8 mouse cellular contexts compared by ENCODE assay signal in the genomic region with DNA sequence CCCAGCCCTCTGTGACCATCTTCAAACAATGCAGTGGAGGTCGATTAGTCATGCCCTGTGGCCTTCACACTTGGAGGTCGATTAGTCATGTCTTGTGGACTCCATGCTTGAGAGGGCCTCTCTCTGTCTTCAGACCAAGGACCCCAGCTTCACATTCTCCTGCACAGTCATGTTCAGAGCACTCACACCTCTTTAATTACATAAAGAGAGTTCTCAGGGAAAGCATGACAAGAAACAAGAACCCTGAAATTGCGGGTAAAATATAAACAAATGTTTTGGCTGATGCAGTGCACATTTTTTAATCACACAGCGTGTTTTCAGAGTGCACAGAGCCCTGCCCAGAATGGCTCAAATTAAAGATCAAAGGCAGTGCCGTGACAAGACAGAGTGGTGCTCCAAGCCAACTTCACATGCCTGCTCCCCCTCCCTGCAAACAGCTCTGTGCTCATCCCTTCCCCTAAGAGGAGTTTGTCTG.
A peak's percentile ranks its signal among the peaks of the same experiment; 100 is the strongest.
DNase-seq lines count a peak whose midpoint lies in the region; ATAC-seq lines count a peak whose summit lies in the region.

No protein-coding gene starts in this region.

- no peak overlapping the region for H3K9ac ChIP-seq in heart, embryonic 13.5 days
- H3K9ac ChIP-seq in hindbrain, embryonic 15.5 days = no peak overlapping the region
- H3K9ac ChIP-seq in midbrain, embryonic 15.5 days = no peak overlapping the region

- H3K9me3 ChIP-seq in heart, embryonic 13.5 days = no peaks in the 10 kb centered on the region
- H3K9me3 ChIP-seq in hindbrain, embryonic 15.5 days = no peaks in the 10 kb centered on the region
- H3K9me3 ChIP-seq in midbrain, embryonic 15.5 days = no peaks in the 10 kb centered on the region

- H3K4me3 ChIP-seq in heart, embryonic 13.5 days = no peak overlapping the region
- H3K4me3 ChIP-seq in hindbrain, embryonic 15.5 days = no peak overlapping the region
- no peak overlapping the region for H3K4me3 ChIP-seq in midbrain, embryonic 15.5 days

- 28% methylated on average over 5 of the region's 5 CpGs for WGBS in heart, embryonic 13.5 days
- WGBS in hindbrain, embryonic 15.5 days = 9% methylated on average over 5 of the region's 5 CpGs
- WGBS in midbrain, embryonic 15.5 days = 19% methylated on average over 5 of the region's 5 CpGs

- H3K36me3 ChIP-seq in heart, embryonic 13.5 days = no peaks in the 10 kb centered on the region
- no peaks in the 10 kb centered on the region for H3K36me3 ChIP-seq in hindbrain, embryonic 15.5 days
- H3K36me3 ChIP-seq in midbrain, embryonic 15.5 days (replicated peaks) = no peaks in the 10 kb centered on the region

- ATAC-seq in heart, embryonic 13.5 days (ENCODE audit: extremely low read depth, insufficient number of reproducible peaks, low FRiP score, low TSS enrichment) = peak; percentile 46; the same call in 1 of the 2 replicates
- ATAC-seq in hindbrain, embryonic 15.5 days (ENCODE audit: low FRiP score, low read depth) = peak; percentile 38; the same call in 1 of the 2 replicates
- 0 out of 2 replicates have a peak, but pooled peaks have one; percentile 50 for ATAC-seq in midbrain, embryonic 15.5 days (replicated peaks)
- ATAC-seq in inflammation-experienced regulatory T-cells, adult 6 months = no peak

- H3K4me1 ChIP-seq in heart, embryonic 13.5 days = peaks cover 24% of the 10 kb centered on the region
- H3K4me1 ChIP-seq in hindbrain, embryonic 15.5 days (replicated peaks) = no peaks in the 10 kb centered on the region
- peaks cover 3% of the 10 kb centered on the region; the same call in 1 of the 2 replicates for H3K4me1 ChIP-seq in midbrain, embryonic 15.5 days

- no peak overlapping the region for H3K27ac ChIP-seq in heart, embryonic 13.5 days (replicated peaks)
- no peak overlapping the region for H3K27ac ChIP-seq in hindbrain, embryonic 15.5 days (replicated peaks)
- H3K27ac ChIP-seq in midbrain, embryonic 15.5 days = no peak overlapping the region

- H3K27me3 ChIP-seq in heart, embryonic 13.5 days (replicated peaks) = no peaks in the 10 kb centered on the region
- H3K27me3 ChIP-seq in hindbrain, embryonic 15.5 days = no peaks in the 10 kb centered on the region
- H3K27me3 ChIP-seq in midbrain, embryonic 15.5 days (replicated peaks) = no peaks in the 10 kb centered on the region

- H3K4me2 ChIP-seq in heart, embryonic 13.5 days = 0 out of 2 replicates have a peak overlapping the region, but pooled peaks have one; percentile 6
- no peak overlapping the region for H3K4me2 ChIP-seq in hindbrain, embryonic 15.5 days
- H3K4me2 ChIP-seq in midbrain, embryonic 15.5 days = no peak overlapping the region

- no peak for DNase-seq in heart, adult 18-20 months
- DNase-seq in adrenal gland, postnatal 10 days = peak; percentile 72
- DNase-seq in T-cell, adult 2 months (ENCODE audit: low spot score) = no peak
- no peak for DNase-seq in cerebellum, postnatal 25 days
